Mouse (Mus musculus): ENCODE data around the gene Dbx2. TPM values are rescaled to one million over a fixed set of nuclear protein-coding genes. Genes with fewer than 3 reads are reported as not detected.

The Dbx2 gene
- polyA plus RNA-seq (2021; fragmentation: Nextera tagmentation), result 34.4 and 43.0 TPM in 2 replicates
- long read RNA-seq, experiment 1, transcript Dbx2-201 (4 exons, 3,460 nt), result major isoform, 60 of 76 reads
- long read RNA-seq, experiment 1, partial matches to known transcripts, result 2 of 76 reads
- long read RNA-seq, experiment 1, other reads (novel, unspliced or antisense), result 14 of 76 reads
- long read RNA-seq, experiment 2, transcript Dbx2-201 (4 exons, 3,460 nt), result major isoform, 81 of 102 reads
- long read RNA-seq, experiment 2, partial matches to known transcripts, result 3 of 102 reads
- long read RNA-seq, experiment 2, other reads (novel, unspliced or antisense), result 18 of 102 reads

DNA sequence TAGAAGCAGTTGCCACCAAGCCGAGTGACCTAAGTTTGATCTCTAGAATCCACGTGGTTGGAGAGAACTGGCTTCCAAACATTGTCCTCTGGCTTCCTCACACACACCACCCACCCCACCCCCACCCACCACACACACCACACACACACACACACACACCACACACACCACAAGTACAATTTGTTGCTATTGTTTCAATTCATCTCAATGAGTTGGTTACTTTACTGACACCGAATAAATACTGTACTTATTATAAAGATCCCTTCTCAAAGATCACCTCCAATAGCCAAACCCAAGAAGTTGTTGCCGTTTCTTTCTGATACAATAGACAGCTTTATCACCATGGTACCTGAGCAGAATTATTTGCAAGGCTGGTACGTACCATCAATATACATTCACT, at the start of gene Dbx2:
TSS of gene Dbx2 (minus strand) at position 101 of the 400 bp plus-strand sequence.

Other genes with a start within 250 kb of the Dbx2 start
- gene Nell2, start 127.4 kb downstream of the Dbx2 start, polyA plus RNA-seq (2021; fragmentation: Nextera tagmentation), result 406 and 418 TPM in 2 replicates
- gene Ano6, start 134.9 kb upstream of the Dbx2 start, polyA plus RNA-seq (2021; fragmentation: Nextera tagmentation), result 5.9 and 7.2 TPM in 2 replicates

All from layer of hippocampus, adult 6 months (tissue).